Mouse (Mus musculus) right cerebral cortex, postnatal 4 days (tissue): Measurements from ENCODE around the gene Jade1.

Source experiments
- DNase-seq: peaks from one replicate; pipeline ENCODE4 v3.0.0-alpha.2; 2022

Jade1 gene

DNA sequence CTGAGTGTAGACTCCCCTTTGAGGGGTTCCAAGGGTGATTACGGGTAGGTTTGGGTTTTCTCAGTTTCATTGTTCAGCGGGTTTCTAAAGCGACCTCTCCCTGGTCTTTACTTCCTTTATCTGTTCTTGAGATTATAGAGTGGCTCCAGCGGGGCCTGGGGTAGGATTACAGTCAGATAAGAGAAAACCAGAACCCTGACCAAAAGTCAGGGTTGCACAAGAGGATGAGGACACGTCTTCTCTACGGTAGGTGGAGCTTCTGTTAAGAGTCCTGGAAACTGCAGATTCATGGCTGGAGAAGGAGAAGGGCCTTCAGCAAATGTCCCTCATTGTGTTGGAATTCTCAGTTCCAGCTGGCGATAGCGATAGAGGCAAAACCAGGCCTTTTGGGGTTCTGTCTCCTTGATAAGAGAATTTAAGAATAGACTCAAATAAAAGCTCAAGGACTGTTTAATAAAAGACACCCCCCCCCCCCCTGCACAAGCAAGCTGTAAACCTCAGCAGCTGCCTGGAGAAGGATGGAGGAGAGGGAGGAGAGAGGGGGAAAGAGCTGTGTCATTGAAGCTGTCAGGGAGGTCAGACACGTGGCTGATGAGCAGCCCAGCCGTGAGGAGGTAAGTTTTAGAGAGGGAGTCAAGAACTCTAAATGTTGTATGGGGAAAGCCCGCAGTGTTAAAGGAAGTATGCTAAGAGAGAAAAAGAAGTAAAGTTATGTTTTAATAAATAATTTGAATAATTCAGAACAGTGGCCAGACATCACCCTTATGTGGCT, 2.6 kb upstream of the Jade1 start:
- no peak for DNase-seq

DNA sequence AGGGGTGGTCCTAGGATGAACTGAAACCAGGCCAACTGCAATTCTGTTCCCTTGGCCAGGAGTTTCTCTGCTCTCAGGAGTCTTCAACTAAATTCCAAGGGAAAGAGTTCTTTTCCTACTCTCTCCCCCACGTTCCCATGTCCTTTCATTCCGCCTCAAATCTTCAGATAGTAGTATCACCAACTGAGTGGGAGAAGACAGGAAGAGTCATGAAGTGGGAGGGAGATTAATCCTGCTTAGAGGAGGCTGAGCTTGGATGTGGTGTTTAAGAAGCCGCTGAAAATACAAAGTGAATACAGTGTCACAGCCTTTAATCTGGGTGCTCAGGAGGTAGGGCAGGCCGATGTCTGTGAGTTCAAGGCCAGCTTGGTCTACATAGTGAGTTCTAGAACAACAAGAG, 1.9 kb upstream of the Jade1 start:
- no peak for DNase-seq

DNA sequence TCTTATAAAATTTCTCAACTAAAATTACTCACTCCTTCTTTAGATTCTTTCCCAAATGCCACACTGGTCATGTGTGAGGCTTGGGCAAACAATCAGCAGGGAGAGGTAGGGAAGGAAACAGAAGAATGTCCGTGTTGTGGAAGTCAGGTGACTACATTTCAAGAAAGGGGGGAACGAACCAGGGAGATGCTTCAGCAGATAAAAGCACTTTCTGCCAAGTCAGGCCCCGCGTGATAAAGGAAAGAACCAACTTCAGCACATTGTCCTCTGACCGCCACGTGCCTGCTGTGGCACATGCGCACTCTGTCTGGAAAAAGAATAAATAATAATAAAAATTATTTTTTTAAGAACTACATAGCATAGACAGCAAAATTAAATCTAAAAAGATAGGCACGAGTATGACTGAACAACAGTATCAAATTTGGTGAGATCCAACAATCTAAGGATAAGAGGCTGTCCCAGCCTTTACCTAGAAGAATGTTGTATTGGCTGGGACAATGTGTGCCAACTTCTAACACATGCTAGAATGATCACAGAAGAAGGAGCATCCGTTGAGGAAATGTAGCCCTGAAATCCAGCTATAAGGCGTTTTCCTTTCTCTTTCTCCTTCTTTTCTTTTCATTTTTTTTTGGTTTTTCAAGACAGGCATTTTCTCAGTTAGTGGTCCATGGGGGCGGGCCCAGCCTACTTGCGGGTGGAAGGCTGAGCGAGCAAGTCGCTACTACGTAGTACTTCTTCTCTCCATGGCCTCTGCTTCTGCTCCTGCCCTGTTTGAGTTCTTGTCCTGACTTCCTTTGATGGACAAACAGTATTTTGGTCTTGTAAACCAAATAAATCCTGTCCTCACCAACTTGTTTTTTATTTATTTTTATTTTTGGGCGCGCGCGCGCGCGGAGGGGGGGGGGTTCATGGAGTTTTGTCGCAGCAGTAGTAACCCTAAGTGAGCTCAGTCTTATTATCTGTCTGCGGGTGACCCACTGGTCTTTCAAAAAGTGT, 753 bp upstream of the Jade1 start:
- no peak for DNase-seq

DNA sequence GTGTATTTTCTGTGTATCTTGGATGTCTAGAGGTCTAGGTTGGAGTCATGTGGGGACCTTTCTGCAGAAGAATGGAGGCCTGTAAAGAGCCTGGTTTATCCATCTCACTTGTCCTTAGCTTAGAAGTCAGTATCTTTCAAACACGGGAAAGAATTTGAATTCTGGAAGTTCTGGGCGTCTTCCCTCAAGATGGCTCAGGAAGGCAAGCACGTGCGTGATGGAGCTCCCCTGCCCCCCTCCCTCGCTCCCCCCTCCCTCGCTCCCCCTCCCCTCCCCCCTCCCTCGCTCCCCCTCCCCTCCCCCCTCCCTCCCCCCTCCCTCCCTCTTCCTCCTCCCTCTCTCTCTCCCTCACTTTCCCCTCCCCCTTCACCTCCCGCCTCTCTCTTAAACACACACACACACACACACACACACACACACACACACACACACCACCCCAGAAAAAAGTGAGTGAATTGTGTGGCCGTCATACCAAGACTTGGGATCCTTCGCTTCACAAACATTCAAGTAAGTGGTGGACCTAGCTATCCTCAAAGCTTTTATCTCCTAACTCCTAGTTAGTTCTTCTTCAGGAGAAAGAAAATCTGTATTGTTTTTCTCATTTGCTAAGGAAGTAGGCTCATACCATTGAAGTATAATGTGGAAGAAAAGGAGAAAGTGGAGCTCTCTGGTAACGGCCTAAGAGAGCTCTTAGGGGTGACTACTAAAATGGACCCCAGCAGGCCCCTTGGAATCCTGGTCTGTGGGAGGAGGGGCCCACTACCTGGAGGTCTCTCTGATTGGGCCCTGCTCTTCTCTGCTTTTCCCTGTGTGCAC, 1.1 kb downstream of the Jade1 start:
- DNase-seq, result no peak

DNA sequence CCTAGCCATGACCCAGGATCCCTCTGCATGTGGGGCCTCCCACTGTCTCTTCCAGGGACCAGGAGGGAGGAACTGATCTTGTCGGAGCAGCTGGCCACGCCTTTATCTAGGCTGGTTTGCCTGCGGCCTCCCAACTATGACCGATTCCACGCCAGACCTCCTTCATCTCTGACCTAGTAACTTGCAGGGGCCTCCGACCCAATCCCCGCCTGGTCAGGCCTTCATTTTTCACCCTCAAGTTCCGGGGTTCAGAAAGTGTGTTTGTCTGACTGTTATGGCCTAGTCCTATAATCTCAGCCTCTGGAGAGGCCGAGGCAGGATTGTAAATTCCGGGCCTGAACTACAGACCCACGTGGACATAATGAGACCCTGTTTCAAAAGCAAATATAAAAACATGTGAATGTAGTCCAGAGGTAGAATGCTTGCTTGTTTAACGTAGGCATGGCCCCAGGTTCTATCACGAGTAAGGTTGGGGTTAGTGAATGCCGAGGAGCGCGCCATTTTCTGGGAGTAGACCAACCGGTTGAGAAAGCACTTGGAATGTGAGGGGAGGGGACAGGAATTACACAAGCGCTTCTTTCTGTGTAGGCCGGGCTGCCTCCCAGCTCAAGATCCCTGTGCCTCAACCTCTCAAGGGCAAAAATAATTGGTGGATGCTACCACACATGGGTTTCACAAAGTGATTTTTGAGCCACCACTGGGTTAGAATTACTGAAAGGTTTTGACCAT, 1.9 kb downstream of the Jade1 start:
- no peak for DNase-seq

DNA sequence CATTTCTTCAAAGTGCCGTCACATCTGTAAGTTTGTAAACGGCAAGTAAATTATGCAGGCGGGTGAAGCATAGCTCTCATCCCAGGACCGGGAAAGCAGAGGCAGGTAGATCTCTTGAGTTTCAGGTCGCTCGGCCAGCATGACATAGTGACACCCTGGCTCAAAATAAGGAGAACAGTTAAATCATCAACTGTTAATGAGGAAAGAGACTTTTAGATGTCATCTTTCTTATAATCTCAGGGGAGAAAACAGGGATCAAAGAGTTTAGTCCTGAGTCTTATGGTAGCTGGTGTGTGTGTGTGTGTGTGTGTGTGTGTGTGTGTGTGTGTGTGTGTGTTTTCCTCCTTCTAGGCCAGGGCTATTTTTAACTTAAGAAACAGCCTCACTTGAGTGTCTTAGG, 5.0 kb downstream of the Jade1 start:
- DNase-seq, result no peak

DNA sequence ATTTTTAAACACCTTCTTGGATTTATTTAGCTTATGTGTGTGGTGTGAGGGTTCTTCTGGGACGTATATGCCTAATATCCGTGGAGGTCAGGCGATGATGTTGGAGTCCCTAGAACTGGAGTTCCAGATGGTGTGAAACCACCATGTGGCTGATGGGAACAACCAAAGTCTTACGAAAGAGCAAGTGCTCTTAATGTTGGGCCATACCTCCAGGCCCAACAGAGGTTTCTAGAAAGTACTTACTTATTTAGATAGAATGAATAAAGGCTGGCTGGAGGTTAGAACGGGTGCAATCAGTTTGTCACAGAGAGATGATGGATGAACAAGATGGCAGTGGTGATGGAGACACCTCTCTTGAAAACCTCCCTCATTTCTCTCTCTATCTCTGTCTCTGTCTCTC, 6.3 kb downstream of the Jade1 start:
- no peak for DNase-seq

DNA sequence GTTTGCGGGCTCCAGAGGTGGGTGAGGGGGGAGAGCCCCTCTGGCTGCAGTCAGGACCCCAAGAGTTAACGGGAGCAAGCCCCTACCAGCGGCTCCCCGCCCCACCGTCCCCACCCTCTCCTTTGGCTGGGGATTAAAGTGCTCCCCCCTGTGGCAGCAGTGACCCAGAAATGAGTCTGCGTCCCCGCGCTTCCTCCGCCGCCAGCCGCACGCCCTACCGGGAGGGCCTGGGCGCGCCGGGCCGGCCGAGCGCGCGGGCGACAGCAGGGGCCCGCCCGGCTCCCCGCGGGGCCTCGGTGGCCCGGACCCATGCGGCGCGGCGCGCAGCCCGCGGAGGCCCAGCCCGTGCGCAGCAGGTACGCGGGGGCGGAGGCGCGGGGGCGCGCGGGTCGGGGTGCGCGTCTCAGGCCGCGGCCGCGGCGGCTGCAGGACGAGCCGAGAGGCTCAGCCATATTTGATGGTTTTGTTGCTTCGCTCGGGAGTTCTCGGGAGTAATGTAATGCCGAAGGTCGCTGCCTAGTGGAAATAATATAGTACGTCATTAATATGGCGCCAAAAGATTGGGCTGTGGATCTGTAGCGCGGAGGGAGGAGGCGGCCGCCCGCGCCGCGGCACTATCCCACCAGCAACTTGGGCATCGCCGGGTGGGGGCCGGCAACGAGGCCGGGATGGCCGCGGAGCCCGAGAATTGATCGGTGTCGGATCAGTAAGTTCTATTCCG, 7.8 kb downstream of the Jade1 start:
- peak; percentile 80 for DNase-seq

DNA sequence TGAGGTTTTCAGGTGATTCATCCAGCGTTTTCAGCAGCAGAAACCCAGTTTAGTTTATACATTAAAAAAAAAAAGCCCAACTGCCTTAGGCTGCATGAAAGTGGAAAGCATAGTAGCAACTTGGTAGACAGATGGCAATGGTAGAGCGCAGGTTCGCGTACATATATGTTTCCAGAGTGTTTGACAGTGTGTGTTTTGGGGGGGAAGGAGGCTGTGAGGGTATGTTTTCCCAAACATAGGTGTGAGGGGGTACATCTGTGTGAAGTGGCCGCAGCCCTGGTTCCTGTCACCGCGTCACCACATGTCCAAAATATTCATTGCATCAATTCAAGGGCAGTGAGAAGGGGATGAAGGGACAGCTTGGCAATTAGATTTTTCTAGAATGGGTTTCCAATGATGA, 8.5 kb downstream of the Jade1 start:
- DNase-seq, result no peak

DNA sequence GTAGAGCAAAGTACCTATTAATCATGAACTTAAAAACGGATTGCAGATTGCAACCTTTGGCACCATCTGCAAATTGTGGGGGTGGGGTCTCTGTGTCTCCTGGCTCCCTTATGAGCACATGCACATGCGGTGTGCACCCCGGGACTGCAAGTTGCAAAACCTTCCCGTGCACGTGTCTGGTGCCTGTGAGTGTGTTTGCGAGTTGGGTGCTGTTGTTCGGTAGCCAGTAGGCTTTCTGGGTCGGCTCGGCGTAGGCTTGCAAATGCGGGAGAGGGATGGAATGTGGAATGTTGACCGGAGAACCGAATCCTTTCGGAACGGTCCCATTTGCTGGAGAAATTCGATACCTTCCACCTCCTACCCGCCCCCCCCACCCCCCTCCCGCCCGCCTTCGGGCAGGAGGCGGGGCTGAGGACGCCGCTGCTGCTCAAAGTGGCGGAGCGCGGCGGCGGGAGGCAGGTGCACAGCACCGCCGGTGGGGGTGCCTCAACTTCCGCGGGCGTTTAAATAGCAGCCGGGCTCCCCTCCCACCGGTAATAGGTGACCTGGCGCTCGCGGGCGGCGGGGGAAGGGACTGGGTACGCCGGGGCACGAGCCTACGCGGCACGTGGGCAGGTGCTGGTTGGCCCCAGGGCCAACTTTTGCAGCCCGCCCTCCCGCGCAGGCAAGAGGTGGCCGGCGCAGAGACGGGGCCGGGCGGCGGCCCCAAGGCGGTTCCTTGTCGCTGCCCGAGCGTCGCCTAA, 9.1 kb downstream of the Jade1 start:
- peak; percentile 65 for DNase-seq

DNA sequence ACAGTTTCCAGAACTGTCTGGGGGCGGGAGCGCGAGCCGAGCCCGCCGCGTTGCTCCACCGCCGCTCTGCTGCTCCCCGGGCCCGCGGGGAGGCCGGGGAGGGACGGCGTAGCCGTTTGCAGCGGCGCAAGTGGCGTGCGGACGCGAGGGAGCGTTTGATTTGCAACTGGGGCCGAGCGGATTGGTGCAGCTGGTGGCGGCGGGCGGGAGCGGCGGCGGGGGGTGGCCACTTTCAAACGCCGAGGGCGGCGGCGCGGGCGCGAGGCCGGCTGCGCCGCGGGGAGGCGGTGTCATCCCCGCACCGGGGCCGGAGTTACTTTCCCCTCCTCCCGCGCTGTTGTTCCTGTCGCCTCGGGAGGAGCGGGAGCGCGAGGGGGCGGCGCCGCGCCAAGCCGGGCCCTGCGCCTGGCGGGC, 9.9 kb downstream of the Jade1 start:
- DNase-seq, result peak; percentile 82

DNA sequence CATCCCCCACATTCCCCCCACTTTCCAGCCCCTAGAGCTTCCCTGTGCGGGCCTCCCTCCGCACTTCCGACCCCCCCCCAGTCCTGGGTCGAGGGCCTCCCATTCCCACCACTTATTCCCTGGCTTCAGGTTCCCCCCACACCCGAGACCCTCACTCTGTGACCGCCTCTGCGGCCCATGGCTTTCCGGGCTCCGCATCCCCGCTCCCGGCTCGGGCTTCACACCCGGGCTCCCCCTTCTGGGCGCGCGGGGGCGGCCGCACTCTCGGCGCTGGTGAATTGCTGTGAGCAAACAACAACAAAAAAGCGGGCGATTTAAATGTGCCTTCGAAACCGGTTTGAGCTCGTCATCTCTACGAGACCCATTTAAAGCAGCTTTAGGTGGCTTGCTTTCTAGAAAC, 10.4 kb downstream of the Jade1 start:
- peak; percentile 83 for DNase-seq

DNA sequence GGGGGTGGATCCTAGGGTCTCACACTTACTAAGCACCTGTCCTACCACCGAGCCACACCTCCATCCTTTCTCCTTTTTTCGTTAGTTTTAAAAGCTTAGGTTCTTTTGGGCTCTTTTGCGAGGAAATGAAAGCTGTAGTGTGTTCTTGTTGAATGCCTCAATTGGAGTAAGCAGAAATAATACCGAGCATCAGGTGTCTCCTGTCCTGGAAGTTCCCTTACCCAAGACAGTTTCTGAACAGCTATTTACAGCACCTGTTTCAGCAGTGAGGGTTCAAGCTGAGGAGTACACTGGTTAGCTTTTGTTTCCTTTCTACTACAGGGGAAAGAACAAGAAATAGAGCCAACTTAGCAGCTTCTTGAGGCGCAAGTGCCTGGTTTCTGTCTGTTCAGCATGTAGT, 14.4 kb downstream of the Jade1 start:
- no peak for DNase-seq

DNA sequence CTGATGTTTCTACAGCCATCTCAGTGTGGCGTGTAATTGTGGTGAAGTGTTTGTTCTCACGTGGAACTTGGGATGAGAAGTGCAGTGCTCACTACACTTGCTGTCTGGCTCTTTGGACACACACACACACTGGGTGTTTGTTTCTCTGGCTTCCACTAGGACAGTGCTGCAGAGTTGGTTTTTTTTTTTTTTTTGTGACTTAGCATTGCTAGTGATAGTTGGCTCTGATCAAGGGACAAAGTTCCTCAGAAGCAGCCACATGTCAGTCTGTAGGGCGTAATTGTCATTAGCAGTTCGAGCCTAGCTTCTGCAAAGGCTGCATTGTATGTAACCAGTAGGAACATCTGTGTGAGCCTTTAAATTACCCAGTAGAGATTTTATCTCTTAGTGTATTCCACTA, 16.6 kb downstream of the Jade1 start:
- no peak for DNase-seq

DNA sequence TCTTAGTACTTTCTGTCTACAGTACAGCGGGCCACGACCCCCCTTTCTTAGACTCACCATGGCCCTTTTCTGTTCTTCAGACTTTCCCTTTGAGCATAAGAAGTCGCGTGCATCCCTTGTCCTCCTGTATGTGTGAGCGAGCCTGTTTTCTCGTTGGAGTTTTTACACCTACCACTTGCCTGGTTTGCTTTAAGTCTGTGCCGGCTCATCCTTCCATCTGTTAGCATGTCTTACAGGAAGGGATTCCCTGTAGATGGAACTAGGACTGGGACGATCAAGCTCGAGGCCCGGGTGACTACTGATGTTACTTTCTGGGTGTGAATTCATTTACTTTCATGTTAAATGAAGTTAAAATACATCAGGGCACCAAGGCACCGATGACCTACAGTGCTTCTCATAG, 17.4 kb downstream of the Jade1 start:
- no peak for DNase-seq

DNA sequence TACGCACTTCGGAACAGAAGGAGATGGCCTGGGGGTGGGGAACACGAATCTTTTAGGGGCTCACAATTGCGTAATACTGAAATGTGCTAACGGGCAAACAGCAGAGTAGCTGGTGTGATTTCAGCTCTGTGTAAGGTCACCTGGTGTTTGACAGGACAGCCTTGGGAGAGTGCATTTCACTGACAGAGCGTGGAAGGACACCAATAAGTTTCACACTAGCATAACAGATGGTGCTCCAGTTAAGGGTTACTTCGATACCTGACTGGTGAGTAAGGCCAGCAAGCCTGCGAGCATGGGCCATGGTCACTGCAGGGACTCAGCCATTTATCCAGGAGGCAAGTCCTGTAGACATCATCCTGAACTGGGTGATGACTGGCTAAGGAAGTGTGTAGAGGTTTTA, 18.7 kb downstream of the Jade1 start:
- no peak for DNase-seq

DNA sequence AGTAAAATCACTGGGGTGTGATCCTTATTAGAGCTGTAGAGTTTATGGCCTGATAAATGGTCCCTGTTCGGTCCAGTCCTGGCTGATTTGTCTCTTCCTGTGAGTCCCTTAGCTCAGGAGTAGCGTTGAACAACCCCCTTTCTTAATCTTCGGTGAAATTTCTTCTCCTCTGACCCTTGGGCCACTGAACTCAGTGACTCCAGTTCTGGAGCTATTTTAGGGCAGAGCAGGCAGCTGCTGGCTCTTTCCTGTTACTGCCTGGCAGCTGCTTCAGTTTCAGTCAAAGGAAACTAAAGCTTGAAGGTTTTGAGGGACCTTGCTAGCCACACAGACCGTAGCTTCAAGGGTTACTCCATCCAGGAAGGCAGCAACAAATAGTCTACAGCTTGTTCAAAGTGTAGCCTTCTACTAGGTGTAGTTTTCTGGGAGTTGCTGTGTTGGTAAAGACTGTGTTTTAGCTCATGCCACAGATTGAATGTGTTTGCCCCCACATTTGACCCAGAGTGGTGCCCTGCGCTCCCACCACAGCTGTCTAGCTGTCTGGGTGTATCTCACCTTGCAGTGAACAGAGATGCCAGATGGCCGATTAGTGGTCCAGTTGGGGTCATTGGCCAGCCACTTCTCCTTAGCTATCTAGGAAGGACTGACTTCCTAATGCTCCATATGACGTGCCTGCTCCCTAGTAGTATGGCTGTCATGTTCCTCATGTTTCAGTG, 19.3 kb downstream of the Jade1 start:
- DNase-seq, result no peak

DNA sequence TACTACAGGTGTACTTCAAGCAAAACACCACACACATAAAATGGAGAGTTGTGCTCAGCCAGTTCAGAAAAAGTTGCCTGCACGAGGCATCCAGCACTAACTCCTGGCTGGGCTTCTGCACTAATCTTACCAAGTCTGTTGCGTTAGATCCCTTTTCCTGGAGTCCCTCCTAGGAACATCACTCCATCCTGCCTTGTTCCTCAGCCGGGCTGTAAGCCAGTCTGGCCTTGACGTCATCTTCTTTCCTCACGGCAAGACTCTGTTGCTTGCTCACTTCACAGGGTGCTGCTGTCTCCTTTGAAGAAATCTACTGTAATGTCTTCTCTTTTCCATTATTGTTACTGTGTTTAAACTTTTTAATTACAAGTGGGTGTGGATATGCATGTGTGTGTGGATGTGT, 20.4 kb downstream of the Jade1 start:
- no peak for DNase-seq

DNA sequence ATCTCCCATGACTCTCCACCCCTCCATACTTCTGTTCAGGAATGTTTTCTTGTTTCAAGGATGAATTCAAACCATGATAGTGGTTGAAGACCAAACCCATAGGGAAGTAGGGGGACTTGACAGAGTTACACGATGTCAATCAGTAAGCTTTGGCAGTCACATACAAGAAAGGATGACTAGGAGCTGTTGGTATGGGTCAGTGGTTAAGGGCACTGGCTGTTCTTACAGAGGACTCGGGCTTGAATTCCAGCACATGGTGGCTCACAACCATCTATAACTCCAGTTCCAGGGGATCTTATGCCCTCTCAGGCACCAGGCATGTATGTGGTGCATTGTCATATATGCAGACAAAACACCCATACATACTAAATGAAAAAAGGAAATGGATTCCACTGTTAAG, 21.7 kb downstream of the Jade1 start:
- DNase-seq, result no peak

DNA sequence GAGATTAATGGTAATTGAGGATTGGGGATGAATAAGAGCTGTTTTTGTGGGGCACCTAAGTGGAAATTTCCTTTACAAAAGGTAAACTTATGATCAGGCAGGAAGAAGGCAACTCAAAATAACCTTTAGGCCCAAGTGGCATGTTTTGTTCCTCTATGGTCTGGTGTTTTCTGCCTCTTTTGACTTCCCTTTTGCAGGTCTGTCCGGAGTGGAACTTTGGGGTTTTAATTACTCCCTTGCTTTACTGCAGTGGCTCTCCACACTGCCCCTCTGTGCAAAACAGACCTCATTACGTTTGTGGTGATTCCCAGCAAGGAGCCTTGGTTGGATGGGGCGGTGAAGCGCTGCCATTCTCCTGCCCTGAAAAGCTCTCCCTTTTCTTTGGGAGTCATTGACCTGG, 24.3 kb downstream of the Jade1 start:
- no peak for DNase-seq
